Mouse (Mus musculus) kidney, adult 2 months (tissue): Measurements from ENCODE around the gene Slc35b3.

Experiments used
- CTCF ChIP-seq: fragments of 200-500 bp; conservative IDR thresholded peaks from 2 replicates; pipeline ENCODE4 v1.5.1; 2011; ENCODE audit warnings: low read depth, mild to moderate bottlenecking, control low read depth, low read length, moderate library complexity, mixed read lengths; ENCODE audit not compliant: insufficient read depth, insufficient read length
- POLR2A ChIP-seq: fragments of 200-500 bp; IDR thresholded peaks from one replicate; pipeline ENCODE4 v1.6.1; 2011; ENCODE audit warnings: low read depth, low read length, control low read depth

GRCm38 (mm10) chr13:38971047-38971446 lies 10.4 kb upstream of the Slc35b3 start:
- no peak for TF ChIP-seq POLR2A
- no peak for TF ChIP-seq CTCF
